Mouse (Mus musculus) megakaryocyte, embryonic 14.5 days (primary cell): ENCODE measurements around the gene Egfem1. TPM values are rescaled to one million over a fixed set of nuclear protein-coding genes. Genes with fewer than 3 reads are reported as not detected.

Source experiments
- H3K27me3 ChIP-seq: replicated peaks from 2 replicates; pipeline ENCODE3; 2012; ENCODE audit warnings: inconsistent platforms
- H3K36me3 ChIP-seq: replicated peaks from 2 replicates; pipeline ENCODE3; 2012; ENCODE audit warnings: low read length, inconsistent platforms, mixed read lengths
- H3K4me1 ChIP-seq: 2 replicates; pipeline ENCODE4 v1.6.1; 2012; ENCODE audit warnings: inconsistent platforms
- H3K4me3 ChIP-seq: replicated peaks from 2 replicates; pipeline ENCODE3; 2012; ENCODE audit warnings: moderate library complexity, mild to moderate bottlenecking, inconsistent platforms
- H3K9me3 ChIP-seq: 2 replicates; pipeline ENCODE4 v1.6.1; 2012; ENCODE audit warnings: inconsistent platforms
- FLI1 ChIP-seq: IDR thresholded peaks from 2 replicates; pipeline ENCODE4 v1.6.1; 2012; ENCODE audit warnings: low read length, inconsistent platforms, mixed read lengths
- GATA1 ChIP-seq: IDR thresholded peaks from 3 replicates; pipeline ENCODE4 v1.6.1; 2012; ENCODE audit warnings: mixed read lengths, low read length, inconsistent platforms, borderline replicate concordance
- polyA plus RNA-seq: library from polyadenylated mRNA; stranded (reverse); fragments of >175 nt; gene quantifications from 2 replicates; pipeline ENCODE4 v1.2.3, GENCODE M21; 2012; ENCODE audit warnings: low replicate concordance; ENCODE audit not compliant: insufficient read depth

Gene Egfem1
- polyA plus RNA-seq, 1 experiment: not detected

GRCm38 (mm10) chr3:29291633-29292032, 209.8 kb downstream of the Egfem1 start:
- Histone ChIP-seq H3K27me3 (no peaks in the 10 kb centered on the region), H3K9me3 (no peaks in the 10 kb centered on the region), H3K4me3 (no peak overlapping the region), H3K36me3 (no peaks in the 10 kb centered on the region), H3K4me1 (no peaks in the 10 kb centered on the region)
- TF ChIP-seq GATA1: no peak

GRCm38 (mm10) chr3:29292251-29292650, 210.4 kb downstream of the Egfem1 start:
- no peaks in the 10 kb centered on the region for H3K36me3 ChIP-seq
- H3K4me3 ChIP-seq: no peak overlapping the region
- no peaks in the 10 kb centered on the region for H3K4me1 ChIP-seq
- H3K9me3 ChIP-seq: no peaks in the 10 kb centered on the region
- H3K27me3 ChIP-seq: no peaks in the 10 kb centered on the region
- TF ChIP-seq FLI1 (no peak), GATA1 (no peak)

- no peaks in the 10 kb centered on the region for H3K4me1 ChIP-seq
- no peaks in the 10 kb centered on the region for H3K9me3 ChIP-seq
- H3K4me3 ChIP-seq: no peak overlapping the region
- no peak for TF ChIP-seq GATA1
- no peak for TF ChIP-seq FLI1
- H3K36me3 ChIP-seq: no peaks in the 10 kb centered on the region
- no peaks in the 10 kb centered on the region for H3K27me3 ChIP-seq
Observed at GRCm38 (mm10) chr3:29293230-29293629, 211.4 kb downstream of the Egfem1 start.

- H3K27me3 ChIP-seq: no peaks in the 10 kb centered on the region
- TF ChIP-seq GATA1: no peak
- no peak for TF ChIP-seq FLI1
- peaks cover 2% of the 10 kb centered on the region; the same call in 1 of the 2 replicates for H3K9me3 ChIP-seq
- H3K4me3 ChIP-seq: no peak overlapping the region
- no peaks in the 10 kb centered on the region for H3K4me1 ChIP-seq
- no peaks in the 10 kb centered on the region for H3K36me3 ChIP-seq
Observed at GRCm38 (mm10) chr3:29342223-29342791, 260.5 kb downstream of the Egfem1 start.

GRCm38 (mm10) chr3:29345805-29346204, 264.0 kb downstream of the Egfem1 start:
- TF ChIP-seq FLI1 (no peak), GATA1 (no peak)
- H3K4me3 ChIP-seq: no peak overlapping the region
- no peaks in the 10 kb centered on the region for H3K4me1 ChIP-seq
- no peaks in the 10 kb centered on the region for H3K9me3 ChIP-seq
- H3K27me3 ChIP-seq: no peaks in the 10 kb centered on the region
- H3K36me3 ChIP-seq: no peaks in the 10 kb centered on the region

- Histone ChIP-seq H3K4me3 (no peak overlapping the region), H3K27me3 (no peaks in the 10 kb centered on the region), H3K9me3 (no peaks in the 10 kb centered on the region), H3K36me3 (no peaks in the 10 kb centered on the region), H3K4me1 (no peaks in the 10 kb centered on the region)
- TF ChIP-seq GATA1: no peak
- no peak for TF ChIP-seq FLI1
Observed at GRCm38 (mm10) chr3:29366907-29367306, 285.1 kb downstream of the Egfem1 start.

- Histone ChIP-seq H3K27me3 (no peaks in the 10 kb centered on the region), H3K36me3 (no peaks in the 10 kb centered on the region), H3K4me1 (no peaks in the 10 kb centered on the region), H3K4me3 (no peak overlapping the region), H3K9me3 (no peaks in the 10 kb centered on the region)
- TF ChIP-seq GATA1 (no peak), FLI1 (no peak)
Observed at GRCm38 (mm10) chr3:29370519-29370918, 288.7 kb downstream of the Egfem1 start.

- TF ChIP-seq GATA1: no peak
- no peak for TF ChIP-seq FLI1
- no peaks in the 10 kb centered on the region for H3K36me3 ChIP-seq
- H3K4me1 ChIP-seq: no peaks in the 10 kb centered on the region
- H3K9me3 ChIP-seq: no peaks in the 10 kb centered on the region
- H3K27me3 ChIP-seq: no peaks in the 10 kb centered on the region
- no peak overlapping the region for H3K4me3 ChIP-seq
Observed at GRCm38 (mm10) chr3:29381255-29381654, 299.4 kb downstream of the Egfem1 start.

GRCm38 (mm10) chr3:29399064-29399463, 317.2 kb downstream of the Egfem1 start:
- H3K4me1 ChIP-seq: no peaks in the 10 kb centered on the region
- TF ChIP-seq FLI1 (no peak), GATA1 (no peak)
- H3K27me3 ChIP-seq: no peaks in the 10 kb centered on the region

GRCm38 (mm10) chr3:29421634-29422033, 339.8 kb downstream of the Egfem1 start:
- TF ChIP-seq FLI1 (no peak), GATA1 (no peak)
- Histone ChIP-seq H3K4me1 (no peaks in the 10 kb centered on the region), H3K4me3 (no peak overlapping the region), H3K9me3 (no peaks in the 10 kb centered on the region), H3K36me3 (no peaks in the 10 kb centered on the region), H3K27me3 (no peaks in the 10 kb centered on the region)

More at GRCm38 (mm10) chr3:29399064-29399463, 317.2 kb downstream of the Egfem1 start:
- Histone ChIP-seq H3K9me3 (no peaks in the 10 kb centered on the region), H3K4me3 (no peak overlapping the region), H3K36me3 (no peaks in the 10 kb centered on the region)
